Mouse (Mus musculus): ENCODE measurements around the gene Gm20917. TPM values are rescaled to one million over a fixed set of nuclear protein-coding genes. Genes with fewer than 3 reads are reported as not detected.
"Not testable (repeated sequence)": the region's sequence is repeated elsewhere in the genome, so short reads cannot be mapped to it uniquely, and the experiment has no call there.

Gene Gm20917
- not detected for total RNA-seq (2021)
- long read RNA-seq, experiment 1: 0 reads
- long read RNA-seq, experiment 2: 0 reads

DNA sequence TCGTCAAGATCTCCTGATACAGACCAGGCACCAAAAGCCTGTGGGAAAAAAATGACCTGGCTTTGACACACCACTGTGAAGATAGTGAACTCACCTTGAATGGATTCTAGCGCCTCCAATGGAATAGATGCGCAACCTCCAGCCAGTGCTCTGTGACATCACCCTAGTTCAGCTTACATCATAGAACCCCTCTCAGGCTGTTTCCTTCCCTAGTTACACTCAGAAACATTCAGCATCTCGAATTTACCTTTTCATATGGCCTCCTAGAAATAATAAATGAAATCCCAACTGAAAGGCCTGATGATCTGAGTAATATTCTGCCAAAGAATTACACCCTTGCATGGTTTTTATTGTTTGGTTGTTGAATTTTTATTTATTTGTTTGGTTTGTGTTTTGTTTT, at the start of gene Gm20917:
Gene Gm20917 (minus strand): TSS at position 101 of the 400 bp plus-strand sequence.
- not testable (repeated sequence) for H3K27ac ChIP-seq; DNase-seq (ENCODE audit: low spot score in 2 of 2); H3K4me3 ChIP-seq

Other genes starting within 250 kb of the Gm20917 start
- gene Gm20916, start 168.4 kb upstream of the Gm20917 start, total RNA-seq (2021): not detected